Mouse (Mus musculus): Measurements from ENCODE around the gene Dok3. TPM values are rescaled to one million over a fixed set of nuclear protein-coding genes. Genes with fewer than 3 reads are reported as not detected.

Gene Dok3
- total and polyA plus RNA-seq, 2 experiments from 2014 or later = 0.82 to 4.8 TPM

GRCm38 (mm10) chr13:55502405-55502804 lies 26.7 kb downstream of the Dok3 start:
- Histone ChIP-seq H3K27ac (ENCODE audit: low read depth, low read length) (no peak overlapping the region), H3K4me2 (ENCODE audit: low read depth) (no peak overlapping the region), H3K36me3 (ENCODE audit: insufficient read depth) (peaks cover 47% of the 10 kb centered on the region), H3K4me3 (ENCODE audit: low read depth, low read length) (no peak overlapping the region), H3K9me3 (ENCODE audit: low read length) (no peaks in the 10 kb centered on the region), H3K9ac (no peak overlapping the region), H3K4me1 (ENCODE audit: insufficient read depth) (no peaks in the 10 kb centered on the region), H3K27me3 (ENCODE audit: insufficient read depth, low read length) (no peaks in the 10 kb centered on the region)
- no peak for TF ChIP-seq CTCF (IDR thresholded peaks at IDR 0.05; ENCODE audit: low read depth)
- DNase-seq (no peak), ATAC-seq (no peak)
- 82% methylated on average over 8 of the region's 8 CpGs for WGBS

DNA sequence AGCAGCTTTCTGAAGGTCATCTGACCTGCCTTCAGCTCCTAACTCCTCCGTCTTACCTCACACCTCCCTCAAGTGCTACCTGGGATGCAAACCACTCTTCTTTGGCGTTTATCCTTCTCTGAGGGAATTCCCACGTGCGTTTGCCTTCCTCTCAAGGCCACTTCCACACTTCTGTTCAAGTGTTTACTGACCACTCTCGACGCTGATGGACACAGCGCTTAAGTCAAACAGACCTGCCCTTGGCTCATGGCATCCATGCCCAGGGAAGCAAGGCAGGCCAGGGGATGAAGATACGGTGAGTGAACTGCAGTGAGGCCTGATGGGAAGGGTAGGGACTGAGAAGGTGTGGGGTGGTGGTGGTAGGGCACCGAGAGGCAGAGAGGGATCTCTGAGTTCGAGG lies 28.5 kb downstream of the Dok3 start:
- Histone ChIP-seq H3K4me2 (ENCODE audit: low read depth) (no peak overlapping the region), H3K27ac (ENCODE audit: low read depth, low read length) (no peak overlapping the region), H3K4me1 (ENCODE audit: insufficient read depth) (peaks cover 11% of the 10 kb centered on the region), H3K9me3 (ENCODE audit: low read length) (no peaks in the 10 kb centered on the region), H3K9ac (no peak overlapping the region), H3K36me3 (ENCODE audit: insufficient read depth) (peaks cover 29% of the 10 kb centered on the region), H3K27me3 (ENCODE audit: insufficient read depth, low read length) (no peaks in the 10 kb centered on the region), H3K4me3 (ENCODE audit: low read depth, low read length) (no peak overlapping the region)
- no peak for DNase-seq
- ATAC-seq = no peak
- 83% methylated on average over 10 of the region's 10 CpGs for WGBS
- no peak for TF ChIP-seq CTCF (IDR thresholded peaks at IDR 0.05; ENCODE audit: low read depth)

GRCm38 (mm10) chr13:55498906-55499305 lies 30.2 kb downstream of the Dok3 start:
- peaks cover 22% of the 10 kb centered on the region for H3K4me1 ChIP-seq (ENCODE audit: insufficient read depth)
- DNase-seq (no peak), ATAC-seq (no peak)
- peaks cover 21% of the 10 kb centered on the region for H3K36me3 ChIP-seq (ENCODE audit: insufficient read depth)
- H3K9ac ChIP-seq = no peak overlapping the region
- H3K4me3 ChIP-seq (ENCODE audit: low read depth, low read length) = no peak overlapping the region
- no peaks in the 10 kb centered on the region for H3K9me3 ChIP-seq (ENCODE audit: low read length)
- H3K27ac ChIP-seq (ENCODE audit: low read depth, low read length) = no peak overlapping the region
- 42% methylated on average over 11 of the region's 11 CpGs for WGBS
- H3K4me2 ChIP-seq (ENCODE audit: low read depth) = no peak overlapping the region
- TF ChIP-seq CTCF (IDR thresholded peaks at IDR 0.05; ENCODE audit: low read depth) = no peak
- no peaks in the 10 kb centered on the region for H3K27me3 ChIP-seq (ENCODE audit: insufficient read depth, low read length)

GRCm38 (mm10) chr13:55496661-55497060 lies 32.4 kb downstream of the Dok3 start:
- H3K36me3 ChIP-seq (ENCODE audit: insufficient read depth) = peaks cover 7% of the 10 kb centered on the region; the same call in 1 of the 2 replicates
- H3K9ac ChIP-seq = no peak overlapping the region
- no peak overlapping the region for H3K27ac ChIP-seq (ENCODE audit: low read depth, low read length)
- H3K4me3 ChIP-seq (ENCODE audit: low read depth, low read length) = no peak overlapping the region
- no peak overlapping the region for H3K4me2 ChIP-seq (ENCODE audit: low read depth)
- peaks cover 22% of the 10 kb centered on the region for H3K4me1 ChIP-seq (ENCODE audit: insufficient read depth)
- no peaks in the 10 kb centered on the region for H3K27me3 ChIP-seq (ENCODE audit: insufficient read depth, low read length)
- ATAC-seq (no peak), DNase-seq (no peak)
- no peaks in the 10 kb centered on the region for H3K9me3 ChIP-seq (ENCODE audit: low read length)
- 86% methylated on average over 6 of the region's 6 CpGs for WGBS
- TF ChIP-seq CTCF (IDR thresholded peaks at IDR 0.05; ENCODE audit: low read depth) = no peak

DNA sequence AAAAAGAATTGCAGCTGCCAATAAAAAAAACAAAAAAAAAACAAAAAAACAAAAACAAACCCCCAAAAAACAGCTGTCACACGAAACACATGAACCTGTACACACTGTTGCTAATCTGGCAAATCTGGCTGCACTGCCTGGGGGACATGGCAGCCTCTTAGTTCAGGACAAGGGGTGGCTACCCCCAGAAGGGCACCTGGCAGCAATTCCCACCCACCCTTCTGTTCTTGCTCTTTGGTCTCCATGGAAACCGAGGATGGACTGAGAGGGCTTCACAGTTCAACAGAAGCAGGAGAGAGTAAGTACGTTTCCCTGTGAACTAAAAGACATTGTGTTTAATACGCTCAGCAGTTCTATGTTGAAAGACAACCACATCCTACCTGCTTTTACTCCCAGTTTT lies 33.4 kb downstream of the Dok3 start:
- peaks cover 22% of the 10 kb centered on the region for H3K4me1 ChIP-seq (ENCODE audit: insufficient read depth)
- H3K27me3 ChIP-seq (ENCODE audit: insufficient read depth, low read length) = no peaks in the 10 kb centered on the region
- H3K36me3 ChIP-seq (ENCODE audit: insufficient read depth) = peaks cover 7% of the 10 kb centered on the region; the same call in 1 of the 2 replicates
- 9% methylated on average over 4 of the region's 4 CpGs for WGBS
- H3K4me2 ChIP-seq (ENCODE audit: low read depth) = 0 out of 2 replicates have a peak overlapping the region, but pooled peaks have one; percentile 3
- ATAC-seq (peak; percentile 28), DNase-seq (peak; percentile 47)
- no peak overlapping the region for H3K4me3 ChIP-seq (ENCODE audit: low read depth, low read length)
- no peaks in the 10 kb centered on the region for H3K9me3 ChIP-seq (ENCODE audit: low read length)
- no peak overlapping the region for H3K9ac ChIP-seq
- H3K27ac ChIP-seq (ENCODE audit: low read depth, low read length) = peak overlapping the region; percentile 54; the same call in 1 of the 2 replicates
- TF ChIP-seq CTCF (IDR thresholded peaks at IDR 0.05; ENCODE audit: low read depth) = no peak

DNA sequence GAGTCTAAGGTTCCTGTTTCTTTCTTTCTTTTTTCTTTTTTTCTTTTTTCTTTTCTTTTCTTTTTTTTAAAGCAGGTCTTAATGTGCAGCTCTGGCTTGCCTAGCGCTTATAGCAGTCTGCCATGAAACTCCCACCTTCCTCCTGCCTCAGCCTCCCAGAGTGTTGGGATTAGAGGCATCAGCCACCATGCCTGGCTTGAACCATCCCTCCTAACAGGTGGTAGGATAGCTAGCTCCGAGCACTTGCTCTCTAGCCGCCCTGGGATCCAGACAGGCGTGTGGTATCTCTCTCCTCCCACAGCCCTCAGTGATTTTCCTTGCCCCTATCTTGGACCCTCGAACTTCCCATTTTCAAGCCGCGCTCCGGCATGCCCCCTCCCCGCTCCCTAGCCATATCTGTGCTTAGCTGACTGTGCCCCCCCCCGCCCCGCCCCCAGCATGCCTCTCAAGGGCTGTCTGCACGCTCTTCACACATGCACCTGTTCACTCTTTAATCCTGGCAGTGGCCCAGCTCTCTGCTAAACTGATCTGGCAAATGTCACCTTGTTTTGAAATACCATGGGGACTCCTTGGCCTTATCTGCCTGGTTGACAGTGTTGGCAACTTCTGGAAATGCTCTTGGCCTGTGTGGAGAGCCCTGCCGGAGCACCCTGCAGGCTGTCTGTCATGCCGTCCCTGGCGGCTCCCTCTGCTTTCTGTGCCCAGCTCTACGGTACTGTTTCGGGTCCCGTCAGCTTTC lies 34.0 kb downstream of the Dok3 start:
- WGBS = 8% methylated on average over 18 of the region's 18 CpGs
- no peak overlapping the region for H3K9ac ChIP-seq
- peak; percentile 86 for ATAC-seq
- peaks cover 7% of the 10 kb centered on the region; the same call in 1 of the 2 replicates for H3K36me3 ChIP-seq (ENCODE audit: insufficient read depth)
- peaks cover 22% of the 10 kb centered on the region for H3K4me1 ChIP-seq (ENCODE audit: insufficient read depth)
- no peak overlapping the region for H3K4me3 ChIP-seq (ENCODE audit: low read depth, low read length)
- H3K9me3 ChIP-seq (ENCODE audit: low read length) = no peaks in the 10 kb centered on the region
- no peak for TF ChIP-seq CTCF (IDR thresholded peaks at IDR 0.05; ENCODE audit: low read depth)
- 0 out of 2 replicates have a peak overlapping the region, but pooled peaks have one; percentile 3 for H3K4me2 ChIP-seq (ENCODE audit: low read depth)
- H3K27ac ChIP-seq (ENCODE audit: low read depth, low read length) = peak overlapping the region; percentile 40; the same call in 1 of the 2 replicates
- DNase-seq = peak; percentile 69
- H3K27me3 ChIP-seq (ENCODE audit: insufficient read depth, low read length) = no peaks in the 10 kb centered on the region

DNA sequence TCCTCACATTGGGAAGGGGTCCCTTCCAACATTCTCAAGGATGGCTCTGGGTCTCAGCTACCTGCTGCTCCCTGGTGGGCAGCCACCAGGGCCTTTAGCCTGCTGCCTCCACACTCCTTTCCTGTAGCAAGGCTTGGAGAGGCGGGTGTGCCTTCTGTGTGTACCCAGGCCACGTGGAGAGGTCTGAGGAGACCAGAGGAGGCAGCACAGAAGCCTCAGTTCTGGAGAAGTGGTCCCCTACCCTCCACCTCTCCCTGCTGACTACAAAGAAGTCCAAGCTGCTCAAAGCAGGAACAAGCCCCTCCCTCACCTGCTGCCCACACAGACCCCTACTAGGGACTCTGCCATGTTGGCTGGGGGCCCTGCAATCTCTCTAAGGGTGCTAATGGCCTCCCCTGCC lies 34.8 kb downstream of the Dok3 start:
- TF ChIP-seq CTCF (IDR thresholded peaks at IDR 0.05; ENCODE audit: low read depth) = no peak
- Histone ChIP-seq H3K4me3 (ENCODE audit: low read depth, low read length) (no peak overlapping the region), H3K36me3 (ENCODE audit: insufficient read depth) (peaks cover 7% of the 10 kb centered on the region; the same call in 1 of the 2 replicates), H3K4me2 (ENCODE audit: low read depth) (no peak overlapping the region), H3K9me3 (ENCODE audit: low read length) (no peaks in the 10 kb centered on the region), H3K27ac (ENCODE audit: low read depth, low read length) (no peak overlapping the region), H3K9ac (no peak overlapping the region), H3K4me1 (ENCODE audit: insufficient read depth) (peaks cover 22% of the 10 kb centered on the region), H3K27me3 (ENCODE audit: insufficient read depth, low read length) (no peaks in the 10 kb centered on the region)
- DNase-seq = no peak
- WGBS = 34% methylated on average over 2 of the region's 2 CpGs
- ATAC-seq = no peak
